Mouse (Mus musculus): ENCODE data around the gene Snx4.

Gene Snx4

GRCm38 (mm10) chr16:33271824-33272223 lies 20.6 kb downstream of the Snx4 start:
- no peak for DNase-seq (ENCODE audit: low read depth, low spot score)

DNA sequence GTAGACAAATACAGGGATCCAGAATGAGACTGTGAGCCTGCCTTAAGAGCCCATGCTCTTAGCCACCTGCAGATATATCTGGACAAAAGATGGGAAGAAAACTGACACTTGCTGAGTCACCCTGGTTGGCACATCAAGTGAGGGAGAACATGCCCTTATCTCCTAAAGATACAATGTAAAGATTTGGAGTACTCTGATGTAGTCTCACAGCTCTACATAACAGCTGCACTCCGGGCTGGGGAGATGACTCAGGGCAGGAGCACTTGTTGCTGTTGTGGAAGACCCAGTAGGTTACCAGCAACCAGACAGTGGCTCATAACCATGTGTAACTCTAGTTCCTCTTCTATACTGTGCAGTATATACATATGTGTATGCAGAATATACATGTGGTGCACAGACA lies 31.8 kb downstream of the Snx4 start:
- no peak for DNase-seq (ENCODE audit: low read depth, low spot score)

GRCm38 (mm10) chr16:33288536-33288935 lies 37.3 kb downstream of the Snx4 start:
- no peak for DNase-seq (ENCODE audit: low read depth, low spot score)

- DNase-seq (ENCODE audit: low read depth, low spot score) = no peak
These were observed 38.7 kb downstream of the Snx4 start for GRCm38 (mm10) chr16:33289981-33290380.

DNA sequence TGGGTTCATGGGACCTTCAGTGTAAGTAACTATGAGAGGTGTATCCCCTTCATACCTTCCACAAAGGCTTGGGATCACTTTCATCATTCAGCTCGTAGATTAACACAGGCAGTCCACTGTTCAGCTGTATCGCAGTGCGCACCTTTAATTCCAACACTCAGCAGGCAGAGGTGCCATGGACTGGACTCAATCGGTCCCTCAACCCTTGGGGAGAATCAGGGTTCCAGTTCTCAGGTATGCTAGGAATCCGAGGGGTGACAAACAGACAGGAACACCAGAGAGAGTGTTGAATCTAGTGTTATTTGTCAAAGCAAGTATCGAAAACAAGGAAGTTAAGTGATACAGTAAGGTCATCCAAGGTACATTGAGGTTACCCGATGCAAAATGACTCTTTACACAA lies 41.0 kb downstream of the Snx4 start:
- DNase-seq (ENCODE audit: low read depth, low spot score) = no peak

- DNase-seq (ENCODE audit: low read depth, low spot score) = no peak
These were observed 43.4 kb downstream of the Snx4 start for GRCm38 (mm10) chr16:33294681-33295080.

GRCm38 (mm10) chr16:33295321-33295720 lies 44.1 kb downstream of the Snx4 start:
- DNase-seq (ENCODE audit: low read depth, low spot score) = no peak

GRCm38 (mm10) chr16:33297493-33297892 lies 46.3 kb downstream of the Snx4 start:
- no peak for DNase-seq (ENCODE audit: low read depth, low spot score)

GRCm38 (mm10) chr16:33306633-33307070 lies 55.4 kb downstream of the Snx4 start:
- peak; percentile 75 for DNase-seq (ENCODE audit: low read depth, low spot score)

DNA sequence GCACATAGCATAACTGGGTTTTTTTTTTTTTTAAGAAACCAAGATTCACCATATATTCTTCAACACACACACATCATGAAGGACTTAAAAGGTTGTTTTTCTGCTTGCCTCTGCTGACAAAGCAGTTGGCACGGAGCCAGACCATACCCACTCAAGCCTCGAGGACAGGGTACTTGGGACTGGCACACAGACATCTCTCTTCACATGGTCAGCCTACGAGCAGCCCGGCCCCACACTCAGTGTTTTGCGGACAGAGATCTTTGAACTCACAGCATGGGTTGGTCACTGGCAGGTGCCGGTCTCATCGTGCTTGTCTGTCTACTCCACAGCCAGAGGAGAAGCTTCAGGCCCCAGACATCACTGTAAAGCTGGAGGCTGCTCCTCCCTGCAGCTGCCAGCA lies 56.5 kb downstream of the Snx4 start:
- no peak for DNase-seq (ENCODE audit: low read depth, low spot score)

GRCm38 (mm10) chr16:33309066-33309465 lies 57.8 kb downstream of the Snx4 start:
- no peak for DNase-seq (ENCODE audit: low read depth, low spot score)

GRCm38 (mm10) chr16:33315611-33316010 lies 64.4 kb downstream of the Snx4 start:
- no peak for DNase-seq (ENCODE audit: low read depth, low spot score)

DNA sequence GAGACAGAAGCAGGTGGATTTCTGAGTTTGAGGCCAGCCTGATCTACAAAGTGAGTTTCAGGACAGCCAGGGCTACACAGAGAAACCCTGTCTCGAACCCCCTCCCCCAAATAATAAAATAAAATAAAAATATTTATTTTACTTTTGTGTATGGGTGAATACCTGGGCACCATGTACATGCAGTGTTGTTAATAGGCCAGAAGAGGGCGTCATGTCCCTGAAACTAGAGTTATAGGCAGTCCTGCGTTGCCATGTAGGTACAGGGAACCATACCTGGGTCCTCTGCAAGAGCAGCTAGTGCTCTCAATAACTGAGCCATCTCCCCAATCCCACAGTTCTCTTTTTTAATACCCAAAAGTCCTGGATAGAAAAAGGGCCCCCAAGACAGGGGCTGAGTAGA lies 66.4 kb downstream of the Snx4 start:
- DNase-seq (ENCODE audit: low read depth, low spot score) = no peak

DNA sequence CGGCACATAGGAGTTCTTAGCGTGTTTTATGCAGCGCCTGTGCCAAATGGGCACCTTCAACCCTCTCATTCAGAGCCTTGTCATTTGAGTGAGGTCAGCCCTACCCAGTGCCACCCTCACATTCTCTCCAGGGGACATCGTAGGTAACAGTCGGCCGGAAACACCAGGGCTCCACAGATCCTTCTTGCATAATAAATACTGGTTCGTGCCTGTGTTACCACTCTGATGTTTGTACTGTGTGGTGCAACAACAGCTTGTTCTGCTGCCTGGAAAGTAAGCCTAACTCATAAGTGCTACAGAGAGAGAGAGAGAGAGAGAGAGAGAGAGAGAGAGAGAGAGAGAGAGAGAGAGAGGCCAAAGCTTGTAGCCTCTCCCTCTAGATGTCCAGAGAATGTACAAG lies 66.8 kb downstream of the Snx4 start:
- no peak for DNase-seq (ENCODE audit: low read depth, low spot score)

DNA sequence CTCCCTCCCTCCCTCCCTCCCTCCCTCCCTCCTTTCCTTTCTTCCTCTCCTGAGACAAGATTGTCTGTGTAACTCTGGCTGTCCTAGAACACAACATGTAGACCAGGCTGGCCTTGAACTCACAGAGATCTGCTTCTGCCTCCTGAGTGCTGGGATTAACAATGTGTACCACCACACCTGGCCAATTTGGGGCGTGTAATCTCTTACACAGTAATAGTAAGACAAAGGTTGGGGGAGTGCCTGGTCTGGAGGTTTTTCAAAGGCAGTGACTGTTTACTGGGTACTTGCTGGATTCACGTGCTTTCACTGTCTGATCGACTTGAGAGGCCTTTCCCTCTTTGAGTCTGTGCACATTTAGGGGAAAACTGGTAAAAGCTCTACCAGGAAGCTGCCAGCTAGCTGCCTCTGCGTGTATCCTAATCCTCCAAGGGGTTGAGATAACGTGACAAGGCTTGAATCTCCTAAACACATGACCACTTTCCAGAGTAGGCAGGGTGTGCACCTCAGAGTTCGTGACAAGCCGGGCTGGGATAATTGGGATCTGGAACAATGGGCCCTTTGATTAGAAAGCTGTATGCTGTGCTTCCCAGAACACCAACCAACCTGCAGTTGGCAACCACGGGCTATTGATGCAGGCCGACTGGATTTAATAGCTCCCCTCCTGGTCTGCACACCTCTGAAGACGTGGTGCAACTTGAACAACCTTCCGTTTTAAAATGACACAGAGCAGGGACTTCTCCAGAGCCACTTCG lies 74.6 kb downstream of the Snx4 start:
- no peak for DNase-seq (ENCODE audit: low read depth, low spot score)

DNA sequence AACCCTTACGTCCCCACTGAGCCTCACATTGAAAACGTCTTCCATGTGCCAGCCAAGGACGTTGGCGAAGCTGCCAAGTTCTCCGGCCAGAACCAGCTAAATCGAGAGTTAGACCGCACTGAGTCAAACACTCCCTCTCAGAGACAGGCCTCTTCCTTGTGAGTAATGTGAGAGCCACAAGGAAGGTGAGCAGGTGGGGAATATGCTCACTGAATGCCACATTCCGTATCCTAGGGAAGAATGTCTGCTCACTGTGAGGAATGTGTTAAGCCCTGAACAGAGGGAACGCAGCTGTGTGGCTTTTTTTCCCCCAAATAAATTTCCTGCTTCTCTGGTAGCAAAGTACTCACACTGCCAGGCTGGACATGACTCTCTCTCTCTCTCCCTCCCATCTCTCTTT lies 75.3 kb downstream of the Snx4 start:
- DNase-seq (ENCODE audit: low read depth, low spot score) = no peak

DNA sequence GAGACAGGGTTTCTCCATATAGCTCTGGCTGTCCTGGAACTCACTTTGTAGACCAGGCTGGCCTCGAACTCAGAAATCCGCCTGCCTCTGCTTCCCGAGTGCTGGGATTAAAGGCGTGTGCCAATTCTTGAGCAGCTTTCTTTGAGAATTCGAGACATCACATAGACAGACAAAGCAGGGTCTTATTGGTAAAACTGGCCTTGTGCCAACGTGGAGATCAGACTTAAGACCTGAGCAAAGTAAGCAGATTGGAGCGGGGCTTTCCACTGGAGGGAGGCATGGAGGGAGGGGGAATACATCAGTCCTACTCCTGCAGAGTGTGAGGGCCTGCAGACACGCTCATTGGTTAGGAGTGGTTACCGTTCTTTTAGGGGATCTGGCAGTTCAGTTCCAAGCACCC lies 75.9 kb downstream of the Snx4 start:
- DNase-seq (ENCODE audit: low read depth, low spot score) = no peak

DNA sequence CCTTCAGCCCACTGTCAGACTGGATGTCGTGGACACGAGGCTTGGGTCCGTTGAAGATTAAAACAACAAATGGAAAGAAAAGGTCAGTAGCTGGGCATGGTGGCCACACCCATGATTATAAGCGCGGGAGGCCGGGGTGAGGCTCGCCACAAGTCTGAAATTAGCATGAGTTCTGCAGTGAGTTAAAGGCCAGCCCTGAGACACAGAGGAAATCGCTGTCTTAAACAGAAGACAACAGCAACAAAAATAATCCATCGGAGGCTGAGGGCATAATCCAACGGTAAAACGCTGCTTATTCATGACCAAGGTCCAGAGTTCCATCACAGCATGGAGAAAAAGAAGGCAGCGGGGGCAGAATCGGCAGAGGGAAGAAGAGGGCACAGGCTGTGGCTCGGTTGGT lies 81.8 kb downstream of the Snx4 start:
- no peak for DNase-seq (ENCODE audit: low read depth, low spot score)

GRCm38 (mm10) chr16:33337177-33337576 lies 85.9 kb downstream of the Snx4 start:
- peak; percentile 81 for DNase-seq (ENCODE audit: low read depth, low spot score)

- no peak for DNase-seq (ENCODE audit: low read depth, low spot score)
These were observed 86.4 kb downstream of the Snx4 start for GRCm38 (mm10) chr16:33337681-33338080.

- no peak for DNase-seq (ENCODE audit: low read depth, low spot score)
These were observed 87.2 kb downstream of the Snx4 start for GRCm38 (mm10) chr16:33338492-33338891.

- no peak for DNase-seq (ENCODE audit: low read depth, low spot score)
These were observed 88.2 kb downstream of the Snx4 start for GRCm38 (mm10) chr16:33339476-33339875.

- no peak for DNase-seq (ENCODE audit: low read depth, low spot score)
These were observed 91.1 kb downstream of the Snx4 start for GRCm38 (mm10) chr16:33342356-33342755.

GRCm38 (mm10) chr16:33343106-33343505 lies 91.9 kb downstream of the Snx4 start:
- DNase-seq (ENCODE audit: low read depth, low spot score) = no peak

All from A20 (cell line).